Mouse (Mus musculus) kidney, postnatal 25 days (tissue): Measurements from ENCODE around the gene Ccnj.

Source experiments
- DNase-seq, 2 experiments: peaks; one replicate each; pipeline ENCODE4 v3.0.0; 2021; ENCODE audit warnings: mixed read lengths in 2 of 2

Ccnj gene

DNA sequence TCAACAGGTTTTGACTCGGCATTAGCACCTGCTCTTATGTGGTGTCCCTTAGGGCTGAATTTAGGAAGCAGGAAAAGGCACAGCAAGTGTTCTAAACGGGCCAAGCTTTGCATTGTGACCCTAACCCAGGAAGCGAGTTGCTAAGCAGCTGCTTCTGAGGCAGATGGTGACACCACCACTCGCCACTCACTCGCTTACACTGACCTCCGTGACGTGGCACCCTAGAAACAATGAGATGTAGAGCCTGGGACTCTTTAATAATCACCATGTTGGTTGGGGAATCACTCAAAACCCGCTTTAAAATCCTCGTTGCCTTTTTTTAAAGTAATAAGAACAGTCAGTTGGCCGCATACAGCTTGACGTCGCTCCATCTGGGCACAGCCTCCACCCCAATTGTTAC lies 18.3 kb downstream of the Ccnj start:
- no peak for DNase-seq

DNA sequence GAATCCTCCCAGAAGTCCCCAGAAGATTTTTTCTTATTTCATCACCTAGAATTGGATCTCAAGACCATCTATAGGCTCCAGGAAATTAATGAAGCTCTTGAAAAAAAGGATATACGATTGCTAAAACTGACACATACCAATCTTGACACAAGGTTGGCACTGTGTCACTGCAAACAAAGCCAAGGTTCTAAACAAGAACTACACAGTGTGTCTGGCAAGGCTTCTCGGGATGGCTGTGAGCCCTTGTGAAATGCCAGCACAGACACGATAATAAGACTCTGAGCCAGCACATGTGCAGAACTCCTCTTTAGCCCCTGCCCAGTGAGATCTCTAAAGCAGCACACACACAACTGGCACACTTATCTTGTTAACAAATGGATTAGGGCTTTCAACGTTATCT lies 28.5 kb downstream of the Ccnj start:
- DNase-seq: no peak

DNA sequence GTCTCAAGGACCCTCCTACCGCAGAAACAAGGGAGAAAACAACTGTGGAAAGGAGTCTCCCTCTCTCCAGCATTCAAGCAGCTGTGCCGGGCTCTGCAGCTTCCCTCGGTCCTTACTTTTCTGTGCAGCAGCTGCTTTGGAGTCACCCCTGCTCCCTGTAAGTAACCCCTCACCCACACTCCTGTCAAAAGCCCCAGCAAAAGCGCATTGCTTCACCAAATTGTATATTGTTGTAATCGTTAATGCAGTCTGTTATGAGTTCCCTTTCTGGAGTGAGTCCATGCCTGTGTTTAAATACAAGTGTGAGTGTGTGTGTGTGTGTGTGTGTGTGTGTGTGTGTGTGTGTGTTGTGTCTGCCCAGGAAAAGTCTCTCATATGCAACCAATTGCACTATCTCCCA lies 37.2 kb downstream of the Ccnj start:
- no peak for DNase-seq

DNA sequence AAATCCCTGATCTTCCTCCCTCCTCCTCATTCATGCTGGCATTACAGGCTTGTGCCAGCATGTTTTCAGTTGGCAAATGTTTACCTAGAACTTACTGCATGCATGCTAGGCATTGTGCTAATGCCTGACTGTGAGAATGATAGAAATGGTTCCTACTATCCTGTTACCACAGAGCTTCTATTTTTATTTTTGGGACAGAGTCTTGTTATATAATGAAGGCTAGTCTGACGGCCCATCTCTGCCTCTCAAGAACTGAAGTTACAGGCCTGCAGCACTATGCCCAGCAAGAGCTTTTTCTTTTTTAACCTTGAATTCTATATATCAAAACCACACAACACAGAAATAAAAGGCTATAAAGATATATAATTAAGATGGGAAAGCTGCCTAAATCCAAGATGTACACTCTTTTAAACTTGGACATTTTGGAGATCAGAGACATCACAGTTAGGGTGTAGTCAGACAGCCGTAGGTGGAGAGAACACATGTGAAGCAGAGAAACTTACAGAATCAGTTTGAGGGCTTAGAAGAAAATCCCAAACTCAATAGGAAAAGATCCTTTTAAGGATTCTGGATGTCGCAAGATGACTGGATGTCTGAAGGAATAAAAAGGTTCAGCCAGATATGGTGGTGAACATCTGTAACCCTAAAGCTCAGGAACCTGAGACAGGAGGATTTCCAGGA lies 38.5 kb downstream of the Ccnj start:
- DNase-seq: no peak

DNA sequence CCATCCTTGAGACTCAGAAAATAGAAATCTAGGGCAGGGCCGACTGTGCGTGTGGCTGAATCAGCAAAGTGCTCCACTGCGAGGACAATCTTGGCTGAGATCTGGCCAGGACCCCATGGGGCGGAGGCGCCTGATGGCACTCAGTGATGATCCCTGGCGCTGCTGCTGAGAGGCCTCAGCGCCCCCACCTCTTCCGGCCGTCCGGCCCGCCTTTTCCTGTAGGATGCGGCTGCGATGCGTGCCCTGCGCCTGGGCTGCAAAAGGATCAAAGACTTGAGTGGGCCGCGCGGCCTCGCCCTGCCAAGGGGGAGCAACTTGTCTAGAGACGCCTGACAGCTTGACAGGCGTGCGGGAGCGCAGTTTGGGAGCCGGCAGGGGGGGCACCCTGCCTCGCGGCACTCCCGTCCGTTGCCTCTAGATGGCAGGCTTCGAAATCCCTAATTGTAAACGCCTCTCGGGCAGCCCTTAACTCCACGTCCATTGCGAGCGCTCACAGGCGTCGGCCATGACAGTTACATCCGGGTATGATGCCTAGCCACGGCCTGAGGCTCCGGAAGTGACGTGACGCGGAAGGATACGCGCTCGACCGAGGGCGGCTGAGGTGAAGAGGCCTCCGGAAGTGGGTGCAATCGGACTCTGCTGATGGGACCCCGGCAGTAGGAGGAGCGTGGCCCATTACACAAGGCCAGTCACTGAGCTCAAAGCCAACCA lies 42.0 kb downstream of the Ccnj start:
- peak; percentile 88 to 94 for DNase-seq

DNA sequence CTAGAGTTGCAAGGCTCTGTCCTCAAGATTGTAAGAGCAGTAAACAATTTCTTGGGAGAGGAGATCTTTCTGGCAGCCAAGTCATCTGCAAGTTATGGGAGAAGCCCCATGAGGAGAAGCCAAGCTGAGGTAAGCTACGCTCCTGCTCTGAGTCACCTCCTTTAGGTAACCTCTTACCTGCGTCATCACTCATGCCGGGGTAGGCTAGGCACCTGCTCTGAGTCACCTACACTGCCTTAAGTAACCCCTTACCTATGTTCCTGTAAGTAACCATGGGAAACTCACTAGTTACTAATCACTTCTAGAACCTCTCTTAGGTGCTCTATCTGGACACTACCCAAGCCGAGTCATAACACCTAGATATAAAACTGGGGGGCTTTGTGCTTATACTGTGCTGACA lies 50.6 kb downstream of the Ccnj start:
- no peak for DNase-seq

DNA sequence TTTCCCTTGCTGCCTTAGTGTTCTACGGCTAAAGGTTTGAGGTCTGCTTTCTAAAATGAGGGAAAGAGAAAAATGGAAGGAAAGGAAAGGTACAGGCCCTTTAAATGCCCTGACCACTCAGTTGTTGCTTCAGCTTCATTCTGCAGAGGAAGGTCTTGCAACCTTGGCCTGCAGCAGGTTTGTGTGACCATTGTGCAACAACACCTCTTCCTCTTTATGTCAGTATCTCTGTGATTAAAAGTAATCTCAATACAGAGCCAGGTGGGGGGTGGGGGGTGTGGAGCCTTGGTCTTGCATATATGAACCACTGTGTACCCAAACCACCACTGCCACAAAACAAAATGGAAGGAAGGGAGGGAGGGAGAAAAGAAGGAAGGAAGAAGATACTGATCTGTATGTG lies 57.8 kb downstream of the Ccnj start:
- DNase-seq: no peak

DNA sequence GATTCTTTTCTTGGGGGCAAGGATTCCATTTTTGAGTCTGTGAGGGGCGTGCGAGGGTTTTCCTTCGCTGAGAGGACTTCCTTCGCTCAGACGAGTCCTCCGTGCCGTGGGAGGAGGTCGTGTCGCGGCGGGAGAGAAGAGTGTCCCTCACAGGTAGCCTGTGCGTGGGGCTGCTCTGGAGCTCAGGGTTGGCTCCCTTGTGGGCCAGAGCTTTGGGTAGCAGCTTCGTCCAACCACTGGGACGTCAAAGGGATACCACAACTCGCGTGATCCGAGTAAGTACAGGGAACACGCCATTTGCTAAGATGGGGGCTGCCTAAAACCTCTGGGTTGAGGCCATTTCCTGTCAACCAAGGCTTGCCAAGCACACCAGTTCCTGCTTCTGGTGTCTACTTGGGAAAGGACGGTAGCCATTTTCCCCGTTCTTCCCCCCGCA lies 63.0 kb downstream of the Ccnj start:
- DNase-seq: peak in 1 of 2 experiments; percentile 47

DNA sequence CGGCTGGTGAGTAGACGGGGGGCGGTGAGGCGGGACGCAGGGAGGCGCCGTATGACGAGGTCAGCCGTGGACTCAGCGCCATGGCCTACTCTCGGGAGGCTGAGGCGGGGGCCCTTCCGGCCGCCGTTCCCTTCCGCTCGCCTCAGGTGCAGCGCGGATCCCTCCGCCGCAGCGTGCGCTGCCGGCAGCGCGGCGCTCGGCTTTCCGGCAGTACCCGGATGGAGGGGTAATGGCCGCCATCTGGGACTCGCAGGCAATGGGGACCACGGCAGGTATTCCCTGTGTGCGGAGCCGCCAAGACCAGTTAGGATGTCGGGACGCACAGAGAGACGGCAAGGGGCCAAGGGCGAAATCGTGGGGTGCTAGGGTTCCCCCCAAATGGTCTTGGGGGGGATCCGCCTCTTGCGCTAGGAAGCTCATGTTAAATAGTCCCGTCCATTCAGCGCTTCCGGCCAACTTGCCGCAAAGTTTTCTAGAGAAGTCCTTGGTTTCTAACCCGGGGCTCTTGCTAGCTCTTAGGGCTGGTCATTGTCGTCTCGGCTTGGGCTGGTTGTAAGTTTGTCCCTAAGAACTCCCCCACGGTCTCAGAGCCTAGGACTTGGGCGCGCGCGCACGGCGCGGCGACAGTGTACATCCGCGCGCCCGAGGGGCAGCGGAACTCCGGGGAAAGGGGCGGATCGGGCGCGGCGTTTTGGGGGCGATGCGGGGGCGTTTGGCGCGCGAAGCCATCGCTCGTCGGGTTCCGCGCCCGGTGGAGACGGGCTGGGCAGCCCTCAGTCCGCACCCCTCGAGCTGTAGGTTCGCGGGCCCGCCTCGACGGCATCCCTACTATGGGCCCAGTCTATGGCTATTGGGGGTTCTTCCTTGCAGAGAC lies 63.7 kb downstream of the Ccnj start, which contains the start of gene Zfp518a:
Gene Zfp518a, plus strand, starts transcription at position 187 of the 874 bp plus-strand sequence.
- DNase-seq: peak; percentile 87 to 93

DNA sequence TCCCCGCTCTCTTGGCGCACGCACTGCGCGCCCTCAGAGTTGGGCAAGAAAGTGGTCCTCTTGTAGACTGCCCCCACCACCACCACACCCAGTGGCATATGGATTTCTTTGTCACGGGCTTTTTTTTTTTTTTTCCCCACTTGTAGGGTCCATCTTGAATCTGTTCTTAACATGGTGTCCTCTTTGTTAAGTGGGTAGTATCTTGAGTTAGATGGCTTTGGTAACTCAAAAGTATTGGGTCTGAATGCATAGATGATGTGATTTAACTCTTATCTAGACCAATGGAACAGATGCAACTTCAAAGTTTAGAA lies 64.3 kb downstream of the Ccnj start:
- DNase-seq: no peak
